Mouse (Mus musculus) neural tube, embryonic 11.5 days (tissue): ENCODE measurements around the gene Nmrk2. TPM values are rescaled to one million over a fixed set of nuclear protein-coding genes. Genes with fewer than 3 reads are reported as not detected.
"Not testable (repeated sequence)": the region's sequence is repeated elsewhere in the genome, so short reads cannot be mapped to it uniquely, and the experiment has no call there.

Source experiments
- ATAC-seq: fragments of 200-750 bp; cut with Nextera tagmentation; 2 replicates; pipeline ENCODE4 v1.8.0; 2017; ENCODE audit warnings: moderate number of reproducible peaks, mild to moderate bottlenecking, moderate TSS enrichment, moderate library complexity; ENCODE audit not compliant: insufficient read depth, low FRiP score, low TSS enrichment
- DNase-seq: peaks from one replicate; pipeline ENCODE4 v3.0.0-alpha.2; 2015; ENCODE audit warnings: low spot score
- H3K27ac ChIP-seq: fragments of 300-500 bp; sonication (generic); 2 replicates; pipeline ENCODE4 v1.5.1; 2014; ENCODE audit warnings: low read depth, mild to moderate bottlenecking, low read length
- H3K27me3 ChIP-seq: fragments of 300-500 bp; sonication (generic); 2 replicates; pipeline ENCODE4 v1.6.1; 2014; ENCODE audit warnings: mild to moderate bottlenecking, low read length, mixed read lengths; ENCODE audit not compliant: control insufficient read depth, insufficient read depth
- H3K36me3 ChIP-seq: fragments of 300-500 bp; sonication (generic); 2 replicates; pipeline ENCODE4 v1.6.1; 2014; ENCODE audit warnings: mild to moderate bottlenecking, low read length, moderate library complexity, mixed read lengths; ENCODE audit not compliant: control insufficient read depth, insufficient read depth
- H3K4me1 ChIP-seq: fragments of 300-500 bp; sonication (generic); 2 replicates; pipeline ENCODE4 v1.6.1; 2014; ENCODE audit warnings: low read length, mixed read lengths; ENCODE audit not compliant: control insufficient read depth, insufficient read depth
- H3K4me2 ChIP-seq: fragments of 300-500 bp; sonication (generic); 2 replicates; pipeline ENCODE4 v1.6.1; 2014; ENCODE audit warnings: low read depth, mild to moderate bottlenecking, moderate library complexity
- H3K4me3 ChIP-seq: fragments of 300-500 bp; sonication (generic); 2 replicates; pipeline ENCODE4 v1.5.1; 2014; ENCODE audit warnings: low read depth, low read length
- H3K9ac ChIP-seq: fragments of 300-500 bp; sonication (generic); 2 replicates; pipeline ENCODE4 v1.6.1; 2014; ENCODE audit warnings: mild to moderate bottlenecking, low read length
- H3K9me3 ChIP-seq: fragments of 300-500 bp; sonication (generic); 2 replicates; pipeline ENCODE4 v1.6.1; 2016; ENCODE audit warnings: low read length; ENCODE audit not compliant: control insufficient read depth
- WGBS: fragments of 180-500 bp; shearing (Covaris S2); extraction: QIAGEN DNeasy Blood & Tissue Kit; methylation state at CpG from one replicate; pipeline ENCODE4 v1.1.7; 2014; 5-methylcytosine and 5-hydroxymethylcytosine counted together
- polyA plus RNA-seq: library from polyadenylated mRNA; unstranded; fragments of >200 nt; fragmentation: Nextera tagmentation; extraction: Ambion mirVana; gene quantifications from 2 replicates; pipeline ENCODE4 v1.2.1, GENCODE M21; 2014

Nmrk2 gene
- polyA plus RNA-seq, 1 experiment from 2014 or later: 0.12 TPM

GRCm38 (mm10) chr10:81221402-81222015, 19.7 kb upstream of the Nmrk2 start:
- no peak overlapping the region for H3K9ac ChIP-seq
- no peak overlapping the region for H3K4me3 ChIP-seq
- H3K4me1 ChIP-seq: no peaks in the 10 kb centered on the region
- H3K27me3 ChIP-seq: no peaks in the 10 kb centered on the region
- H3K4me2 ChIP-seq: no peak overlapping the region
- H3K9me3 ChIP-seq: no peaks in the 10 kb centered on the region
- no peaks in the 10 kb centered on the region for H3K36me3 ChIP-seq
- ATAC-seq: no peak
- no peak overlapping the region for H3K27ac ChIP-seq
- DNase-seq: no peak
- 82% methylated on average over 5 of the region's 5 CpGs for WGBS

GRCm38 (mm10) chr10:81217964-81218363, 16.1 kb upstream of the Nmrk2 start:
- no peaks in the 10 kb centered on the region for H3K27me3 ChIP-seq
- H3K36me3 ChIP-seq: no peaks in the 10 kb centered on the region
- DNase-seq: peak; percentile 61
- H3K27ac ChIP-seq: no peak overlapping the region
- ATAC-seq: peak; percentile 53; the same call in 1 of the 2 replicates
- H3K9ac ChIP-seq: no peak overlapping the region
- H3K4me2 ChIP-seq: no peak overlapping the region
- no peaks in the 10 kb centered on the region for H3K4me1 ChIP-seq
- 43% methylated on average over 7 of the region's 7 CpGs for WGBS
- H3K4me3 ChIP-seq: no peak overlapping the region
- no peaks in the 10 kb centered on the region for H3K9me3 ChIP-seq

- 23% methylated on average over 1 of the region's 1 CpGs for WGBS
- DNase-seq, H3K36me3 ChIP-seq: not testable (repeated sequence)
These were observed 15.4 kb upstream of the Nmrk2 start for GRCm38 (mm10) chr10:81217267-81217666.

GRCm38 (mm10) chr10:81216810-81217209, 15.0 kb upstream of the Nmrk2 start:
- DNase-seq (no peak), ATAC-seq (no peak)
- 89% methylated on average over 6 of the region's 6 CpGs for WGBS
- Histone ChIP-seq H3K9me3 (no peaks in the 10 kb centered on the region), H3K4me3 (no peak overlapping the region), H3K4me1 (no peaks in the 10 kb centered on the region), H3K9ac (no peak overlapping the region), H3K27me3 (no peaks in the 10 kb centered on the region), H3K4me2 (no peak overlapping the region), H3K36me3 (peaks cover 2% of the 10 kb centered on the region), H3K27ac (no peak overlapping the region)

More at GRCm38 (mm10) chr10:81217267-81217666, 15.4 kb upstream of the Nmrk2 start:
- not testable (repeated sequence) for H3K4me2 ChIP-seq, H3K4me1 ChIP-seq, H3K9ac ChIP-seq, ATAC-seq, H3K27ac ChIP-seq, H3K4me3 ChIP-seq, H3K9me3 ChIP-seq, H3K27me3 ChIP-seq

GRCm38 (mm10) chr10:81216260-81216659, 14.4 kb upstream of the Nmrk2 start:
- no peak overlapping the region for H3K27ac ChIP-seq
- H3K9me3 ChIP-seq: no peaks in the 10 kb centered on the region
- H3K4me2 ChIP-seq: no peak overlapping the region
- DNase-seq (no peak), ATAC-seq (no peak)
- WGBS: 87% methylated on average over 6 of the region's 6 CpGs
- H3K4me3 ChIP-seq: no peak overlapping the region
- no peak overlapping the region for H3K9ac ChIP-seq
- H3K36me3 ChIP-seq: peaks cover 2% of the 10 kb centered on the region
- H3K4me1 ChIP-seq: no peaks in the 10 kb centered on the region
- no peaks in the 10 kb centered on the region for H3K27me3 ChIP-seq

- 96% methylated on average over 5 of the region's 5 CpGs for WGBS
- no peak overlapping the region for H3K4me3 ChIP-seq
- no peak overlapping the region for H3K9ac ChIP-seq
- no peak for ATAC-seq
- no peaks in the 10 kb centered on the region for H3K4me1 ChIP-seq
- no peaks in the 10 kb centered on the region for H3K9me3 ChIP-seq
- no peak overlapping the region for H3K27ac ChIP-seq
- DNase-seq: no peak
- no peaks in the 10 kb centered on the region for H3K27me3 ChIP-seq
- peaks cover 6% of the 10 kb centered on the region for H3K36me3 ChIP-seq
- no peak overlapping the region for H3K4me2 ChIP-seq
These were observed 8.3 kb upstream of the Nmrk2 start for GRCm38 (mm10) chr10:81210154-81210553.

GRCm38 (mm10) chr10:81204137-81204536, 2.3 kb upstream of the Nmrk2 start:
- ATAC-seq (no peak), DNase-seq (no peak)
- no peak overlapping the region for H3K9ac ChIP-seq
- no peaks in the 10 kb centered on the region for H3K9me3 ChIP-seq
- WGBS: 64% methylated on average over 4 of the region's 4 CpGs
- H3K27me3 ChIP-seq: no peaks in the 10 kb centered on the region
- H3K27ac ChIP-seq: no peak overlapping the region
- H3K4me1 ChIP-seq: no peaks in the 10 kb centered on the region
- H3K36me3 ChIP-seq: no peaks in the 10 kb centered on the region
- no peak overlapping the region for H3K4me2 ChIP-seq
- H3K4me3 ChIP-seq: no peak overlapping the region

GRCm38 (mm10) chr10:81202978-81203720, 1.3 kb upstream of the Nmrk2 start:
- DNase-seq (no peak), ATAC-seq (no peak)
- H3K9me3 ChIP-seq: no peaks in the 10 kb centered on the region
- no peaks in the 10 kb centered on the region for H3K36me3 ChIP-seq
- no peaks in the 10 kb centered on the region for H3K4me1 ChIP-seq
- H3K4me2 ChIP-seq: no peak overlapping the region
- no peak overlapping the region for H3K27ac ChIP-seq
- 73% methylated on average over 8 of the region's 8 CpGs for WGBS
- no peak overlapping the region for H3K9ac ChIP-seq
- no peak overlapping the region for H3K4me3 ChIP-seq
- no peaks in the 10 kb centered on the region for H3K27me3 ChIP-seq
